Mouse (Mus musculus): ENCODE data around the gene Cby3.

- no peak for TF ChIP-seq EP300 (optimal IDR thresholded peaks at IDR 0.05)
- TF ChIP-seq CTCF (IDR thresholded peaks at IDR 0.05; ENCODE audit: low read depth), result no peak
Measured at GRCm38 (mm10) chr11:50398803-50399202, 44.5 kb downstream of the Cby3 start.

Measured in stomach, postnatal 0 days (tissue).